Mouse (Mus musculus): ENCODE data around the gene Plch1.

Plch1 gene

DNA sequence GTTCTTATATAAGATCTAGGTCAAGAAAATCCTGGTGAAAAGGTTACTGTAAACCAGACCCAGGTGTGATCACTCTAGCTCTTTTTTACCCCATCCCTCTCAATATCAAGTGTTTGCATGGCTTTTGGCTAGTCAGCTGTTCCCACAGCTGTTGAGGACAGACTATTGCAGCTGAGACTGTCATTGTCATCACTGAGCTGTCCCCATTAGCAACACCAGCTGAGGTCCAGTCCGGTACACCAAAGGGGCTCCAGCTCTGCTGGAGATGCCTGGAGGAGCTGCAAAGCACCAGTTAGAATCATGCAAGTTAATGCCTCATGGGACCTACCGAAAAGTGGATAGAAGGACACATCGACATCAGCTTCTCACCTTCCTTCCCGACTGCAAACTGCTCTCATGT, 206.5 kb downstream of the Plch1 start:
- CTCF ChIA-PET = no interaction called here

DNA sequence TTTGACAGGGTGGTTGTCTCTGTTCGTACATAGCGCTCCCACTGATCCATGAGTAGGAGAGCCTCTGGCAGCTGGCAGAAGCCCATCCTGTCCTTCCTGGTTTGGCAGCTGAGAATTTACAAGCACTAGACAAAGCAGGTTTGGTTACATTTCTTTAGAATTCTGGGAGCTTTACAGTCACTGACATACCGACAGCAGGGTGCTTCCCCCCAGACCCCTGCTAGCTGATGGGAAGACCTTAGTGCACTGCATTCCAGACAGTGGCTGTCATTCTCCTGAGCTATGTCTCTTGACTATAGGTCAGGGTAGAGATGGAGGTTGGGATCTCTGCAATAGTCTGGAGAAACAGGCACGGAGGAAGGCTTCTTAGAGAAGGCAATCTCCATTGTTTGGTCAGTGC, 230.5 kb downstream of the Plch1 start:
- CTCF ChIA-PET = interaction anchor here (0.9 kb wide), 1 partner anchor 15 kb away, joined by 8 read pairs; no protein-coding TSS in a partner anchor

DNA sequence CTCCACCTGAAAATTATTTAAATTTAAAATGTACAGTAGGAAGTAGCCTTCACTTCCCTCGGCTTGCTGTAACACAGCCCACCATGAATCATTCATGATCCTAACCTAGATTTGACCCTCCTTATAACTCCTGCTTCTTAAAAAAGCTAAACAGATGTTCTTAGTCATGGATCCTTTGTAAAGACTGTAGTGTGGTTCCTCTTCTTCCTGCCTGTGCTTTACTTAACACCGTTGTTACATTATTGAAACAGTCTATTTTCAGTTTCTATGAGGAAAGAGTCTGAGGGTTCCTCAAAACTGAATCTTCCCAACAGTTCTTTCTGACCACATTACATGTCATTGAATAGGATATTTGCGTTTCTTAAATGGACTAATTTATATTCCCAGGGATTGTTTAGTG, 234.0 kb downstream of the Plch1 start:
- CTCF ChIA-PET = no interaction called here

DNA sequence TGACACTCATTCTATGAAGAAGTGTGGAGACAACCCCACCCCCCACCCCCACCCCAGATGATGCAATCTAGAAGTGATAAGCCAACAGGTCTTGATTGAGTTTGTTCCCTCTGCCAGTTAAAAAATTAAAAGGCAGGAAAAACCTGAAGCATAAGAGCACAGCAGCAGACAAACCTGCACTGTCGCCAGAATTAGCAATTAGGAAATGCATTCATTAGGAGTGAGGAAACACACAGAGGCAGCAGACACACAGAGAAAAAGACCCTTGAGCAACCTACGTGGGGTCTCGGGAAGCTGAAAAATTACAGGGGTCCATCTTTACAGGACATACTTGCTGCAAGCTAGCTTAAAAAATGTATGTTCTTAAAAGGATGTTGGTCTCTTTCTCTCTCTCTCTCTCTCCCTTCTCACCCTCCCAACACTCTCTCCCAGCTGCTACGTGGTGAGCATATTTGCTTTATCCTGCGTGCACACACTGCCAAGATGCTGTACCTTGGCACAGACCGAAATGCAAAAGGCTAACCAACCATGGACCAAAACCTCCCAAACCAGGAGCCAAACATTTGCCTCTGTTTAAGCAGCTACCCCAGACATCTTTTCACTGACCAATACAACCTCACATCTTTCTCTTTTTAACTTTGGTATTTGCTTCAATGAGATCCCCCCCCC, 234.6 kb downstream of the Plch1 start:
- CTCF ChIA-PET = no interaction called here

All from spleen, embryonic (tissue).